8 mouse cellular contexts compared by ENCODE assay signal in genomic region chr10:59221473-59222270, GRCm38 (mm10). TPM values are rescaled to one million over a fixed set of nuclear protein-coding genes. Genes with fewer than 3 reads are reported as not detected.
DNase-seq lines count a peak whose midpoint lies in the region; ATAC-seq and TF ChIP-seq lines count a peak whose summit lies in the region.

Gene Sept10 (minus strand): TSS chr10:59221847.
Gene Sowahc (plus strand): TSS chr10:59221953.

- peaks cover 32% of the 10 kb centered on the region for H3K79me3 ChIP-seq in C2C12 (ENCODE audit: low read depth)

- peak within 1 kb of the TSS; percentile 94 for H3K27ac ChIP-seq in heart, embryonic 11.5 days (ENCODE audit: low read depth, low read length)
- peak within 1 kb of the TSS; percentile 98 for H3K27ac ChIP-seq in kidney, embryonic 15.5 days
- peak within 1 kb of the TSS; percentile 95 for H3K27ac ChIP-seq in limb, embryonic 15.5 days
- peak within 1 kb of the TSS; percentile 87 for H3K27ac ChIP-seq in midbrain, postnatal 0 days (ENCODE audit: low read depth, low read length)

- H3K79me2 ChIP-seq in C2C12 (ENCODE audit: control insufficient read depth, insufficient read depth) = peaks cover 85% of the 10 kb centered on the region

- TF ChIP-seq CTCF in C2C12 (IDR thresholded peaks at IDR 0.05; ENCODE audit: control insufficient read depth, insufficient read depth, insufficient read length) = no peak
- TF ChIP-seq CTCF in midbrain, postnatal 0 days (IDR thresholded peaks at IDR 0.05) = no peak

- H3K36me3 ChIP-seq in C2C12 (ENCODE audit: control insufficient read depth, insufficient read depth) = peaks cover 8% of the 10 kb centered on the region
- H3K36me3 ChIP-seq in erythroblast, embryonic 14.5 days (ENCODE audit: control insufficient read depth) = no peaks in the 10 kb centered on the region
- H3K36me3 ChIP-seq in heart, embryonic 11.5 days (ENCODE audit: control insufficient read depth, insufficient read depth, low read length) = no peaks in the 10 kb centered on the region
- H3K36me3 ChIP-seq in kidney, embryonic 15.5 days = no peaks in the 10 kb centered on the region
- H3K36me3 ChIP-seq in limb, embryonic 15.5 days = no peaks in the 10 kb centered on the region
- no peaks in the 10 kb centered on the region for H3K36me3 ChIP-seq in midbrain, postnatal 0 days (ENCODE audit: insufficient read depth, low read length)

- ATAC-seq in heart, embryonic 11.5 days (replicated peaks; ENCODE audit: insufficient number of reproducible peaks, low FRiP score, low TSS enrichment) = peak; percentile 93
- ATAC-seq in kidney, embryonic 15.5 days (replicated peaks; ENCODE audit: low FRiP score) = peak; percentile 97
- ATAC-seq in limb, embryonic 15.5 days (ENCODE audit: insufficient number of reproducible peaks, low FRiP score, low TSS enrichment, low read depth) = peak; percentile 94
- peak; percentile 96 for ATAC-seq in midbrain, postnatal 0 days (ENCODE audit: low FRiP score)

- H3ac ChIP-seq in C2C12 (ENCODE audit: control insufficient read depth, insufficient read length, low read depth) = peak within 1 kb of the TSS; percentile 84

- DNase-seq in brain, embryonic 18.5 days (ENCODE audit: low read depth, low spot score) = peak; percentile 84
- peak; percentile 95 for DNase-seq in midbrain, postnatal 0 days (ENCODE audit: low spot score)
- DNase-seq in spleen, postnatal 10 days (ENCODE audit: low spot score in 2 of 2) = peak; percentile 90 to 97

- H3K9ac ChIP-seq in heart, embryonic 11.5 days (ENCODE audit: low read depth, low read length) = peak within 1 kb of the TSS; percentile 83
- peak within 1 kb of the TSS; percentile 91 for H3K9ac ChIP-seq in kidney, embryonic 15.5 days
- peak within 1 kb of the TSS; percentile 82 for H3K9ac ChIP-seq in limb, embryonic 15.5 days
- peak within 1 kb of the TSS; percentile 91 for H3K9ac ChIP-seq in midbrain, postnatal 0 days (replicated peaks; ENCODE audit: low read length, poor library complexity, severe bottlenecking)

- under 1% methylated on average over 77 of the region's 84 CpGs for WGBS in heart, embryonic 11.5 days (ENCODE audit: insufficient replicate concordance)
- under 1% methylated on average over 82 of the region's 84 CpGs for WGBS in kidney, embryonic 15.5 days
- WGBS in limb, embryonic 15.5 days = under 1% methylated on average over 84 of the region's 84 CpGs
- WGBS in midbrain, postnatal 0 days = under 1% methylated on average over 80 of the region's 84 CpGs

- peak within 1 kb of the TSS; percentile 100 for H3K4me2 ChIP-seq in heart, embryonic 11.5 days
- peak within 1 kb of the TSS; percentile 91 for H3K4me2 ChIP-seq in kidney, embryonic 15.5 days
- H3K4me2 ChIP-seq in limb, embryonic 15.5 days = peak within 1 kb of the TSS; percentile 92
- H3K4me2 ChIP-seq in midbrain, postnatal 0 days (ENCODE audit: low read depth, low read length, poor library complexity, severe bottlenecking) = peak within 1 kb of the TSS; percentile 79

- H3K9me3 ChIP-seq in erythroblast, embryonic 14.5 days (ENCODE audit: control insufficient read depth, low read length) = peaks cover 9% of the 10 kb centered on the region; the same call in 1 of the 2 replicates
- no peaks in the 10 kb centered on the region for H3K9me3 ChIP-seq in heart, embryonic 11.5 days (replicated peaks; ENCODE audit: control insufficient read depth, low read length)
- no peaks in the 10 kb centered on the region for H3K9me3 ChIP-seq in kidney, embryonic 15.5 days (replicated peaks)
- H3K9me3 ChIP-seq in limb, embryonic 15.5 days = no peaks in the 10 kb centered on the region
- H3K9me3 ChIP-seq in midbrain, postnatal 0 days (ENCODE audit: low read length) = no peaks in the 10 kb centered on the region

- no peaks in the 10 kb centered on the region for H3K27me3 ChIP-seq in C2C12 (ENCODE audit: control insufficient read depth, insufficient read depth, insufficient read length)
- H3K27me3 ChIP-seq in erythroblast, embryonic 14.5 days (ENCODE audit: control insufficient read depth) = peaks cover 64% of the 10 kb centered on the region
- H3K27me3 ChIP-seq in heart, embryonic 11.5 days (ENCODE audit: control insufficient read depth, insufficient read depth, low read length) = no peaks in the 10 kb centered on the region
- no peaks in the 10 kb centered on the region for H3K27me3 ChIP-seq in kidney, embryonic 15.5 days
- no peaks in the 10 kb centered on the region for H3K27me3 ChIP-seq in limb, embryonic 15.5 days
- H3K27me3 ChIP-seq in midbrain, postnatal 0 days (ENCODE audit: insufficient read depth, low read length) = no peaks in the 10 kb centered on the region

- peaks cover 20% of the 10 kb centered on the region for H3K4me1 ChIP-seq in erythroblast, embryonic 14.5 days (ENCODE audit: control insufficient read depth)
- H3K4me1 ChIP-seq in heart, embryonic 11.5 days (ENCODE audit: control insufficient read depth, insufficient read depth, low read length) = peaks cover 18% of the 10 kb centered on the region
- H3K4me1 ChIP-seq in kidney, embryonic 15.5 days = peaks cover 20% of the 10 kb centered on the region
- peaks cover 16% of the 10 kb centered on the region for H3K4me1 ChIP-seq in limb, embryonic 15.5 days
- H3K4me1 ChIP-seq in midbrain, postnatal 0 days (ENCODE audit: insufficient read depth, low read length) = peaks cover 4% of the 10 kb centered on the region; the same call in 1 of the 2 replicates

- H3K4me3 ChIP-seq in C2C12 (ENCODE audit: insufficient read depth, poor library complexity, severe bottlenecking) = peak within 1 kb of the TSS; percentile 75
- H3K4me3 ChIP-seq in erythroblast, embryonic 14.5 days (replicated peaks) = peak within 1 kb of the TSS; percentile 65
- H3K4me3 ChIP-seq in heart, embryonic 11.5 days (ENCODE audit: low read depth, low read length) = peak within 1 kb of the TSS; percentile 59
- peak within 1 kb of the TSS; percentile 87 for H3K4me3 ChIP-seq in kidney, embryonic 15.5 days (replicated peaks)
- peak within 1 kb of the TSS; percentile 81 for H3K4me3 ChIP-seq in limb, embryonic 15.5 days
- peak within 1 kb of the TSS; percentile 87 for H3K4me3 ChIP-seq in midbrain, postnatal 0 days (ENCODE audit: low read depth, low read length)

TF ChIP-seq in C2C12, 6 proteins besides CTCF, POLR2A, EP300 and RAD21:
- TF ChIP-seq USF1 (IDR thresholded peaks at IDR 0.05; ENCODE audit: low read depth) = no peak
- no peak for TF ChIP-seq MAX (IDR thresholded peaks at IDR 0.05)
- TF ChIP-seq MYOD1 (IDR thresholded peaks at IDR 0.05; ENCODE audit: control insufficient read depth, insufficient read length, low read depth) = no peak
TF ChIP-seq in C2C12: peak in this region for 0.

RNA-seq across cellular contexts. Expression of gene Sept10, which starts in this region (rescaled TPM):
- 12.0 TPM for polyA plus RNA-seq in C2C12 (2012; fragmentation: generic; extraction: Trizol)
- polyA plus RNA-seq in erythroblast, embryonic 14.5 days (2012) = not detected in 2 replicates
- polyA plus RNA-seq in heart, embryonic 11.5 days (2014; fragmentation: Nextera tagmentation; extraction: Ambion mirVana) = 40.3 and 46.3 TPM in 2 replicates
- 52.2 and 55.2 TPM in 2 replicates for polyA plus RNA-seq in kidney, embryonic 15.5 days (2015; fragmentation: Nextera tagmentation; extraction: Ambion mirVana)
- 42.0 and 44.0 TPM in 2 replicates for polyA plus RNA-seq in limb, embryonic 15.5 days (2015; fragmentation: Nextera tagmentation; extraction: Ambion mirVana)
- total RNA-seq in midbrain, postnatal 0 days (2014; rRNA removed) = 7.3 and 12.7 TPM in 2 replicates
- 8.4 and 9.5 TPM in 2 replicates for polyA plus RNA-seq in midbrain, postnatal 0 days (2015; fragmentation: Nextera tagmentation; extraction: Ambion mirVana)

RNA-seq across cellular contexts. Expression of gene Sowahc, which starts in this region (rescaled TPM):
- 2.2 TPM for polyA plus RNA-seq in C2C12 (2012; fragmentation: generic; extraction: Trizol)
- polyA plus RNA-seq in erythroblast, embryonic 14.5 days (2012) = 0.01 TPM in 1 of 2 replicates, not detected in the other
- 2.0 and 3.1 TPM in 2 replicates for polyA plus RNA-seq in heart, embryonic 11.5 days (2014; fragmentation: Nextera tagmentation; extraction: Ambion mirVana)
- 10.8 and 12.1 TPM in 2 replicates for polyA plus RNA-seq in kidney, embryonic 15.5 days (2015; fragmentation: Nextera tagmentation; extraction: Ambion mirVana)
- polyA plus RNA-seq in limb, embryonic 15.5 days (2015; fragmentation: Nextera tagmentation; extraction: Ambion mirVana) = 21.6 and 22.6 TPM in 2 replicates
- 32.3 and 34.4 TPM in 2 replicates for total RNA-seq in midbrain, postnatal 0 days (2014; rRNA removed)
- polyA plus RNA-seq in midbrain, postnatal 0 days (2015; fragmentation: Nextera tagmentation; extraction: Ambion mirVana) = 13.5 and 14.1 TPM in 2 replicates

Comparison
In these comparisons a context has a peak if more than half of its experiments do, and no peak if none do; other contexts are left out.
1. Peak in every context shown above with its lines: DNase-seq, ATAC-seq, H3K4me3 ChIP-seq and H3K27ac ChIP-seq.